Mouse (Mus musculus): ENCODE measurements around the gene Mapk12.

The Mapk12 gene

DNA sequence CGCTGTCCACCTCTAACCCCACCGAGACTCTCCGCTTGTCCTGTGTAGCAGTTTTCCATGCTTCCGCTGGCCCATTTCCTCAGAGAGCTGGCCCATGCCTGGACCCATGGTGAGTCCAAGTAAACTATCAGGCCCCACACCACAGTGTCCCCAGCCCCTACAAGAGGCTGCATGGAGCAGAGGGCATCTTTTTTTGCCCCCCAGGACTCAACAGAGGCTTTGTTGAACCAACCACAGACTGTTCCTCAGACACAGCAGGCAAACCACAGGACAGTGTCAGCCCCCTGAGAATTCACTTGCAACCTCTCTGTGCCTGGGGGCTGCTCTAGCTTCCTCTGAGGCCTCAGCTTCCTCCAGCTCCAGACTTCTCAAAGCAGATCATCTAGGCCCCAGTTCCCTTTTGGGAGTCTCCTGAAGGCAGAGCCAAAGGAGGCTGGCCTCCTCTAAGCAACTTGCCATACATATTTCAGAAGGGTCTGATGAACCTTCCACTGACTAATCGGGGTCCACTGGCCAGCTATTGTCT lies 31.1 kb upstream of the Mapk12 start:
- DNase-seq (ENCODE audit: low spot score in 2 of 2) = no peak

- DNase-seq (ENCODE audit: low spot score in 2 of 2) = no peak
Measured at GRCm38 (mm10) chr15:89170102-89170501, 29.6 kb upstream of the Mapk12 start.

- DNase-seq (ENCODE audit: low spot score in 2 of 2) = peak; percentile 69 to 83
Measured at GRCm38 (mm10) chr15:89169431-89169830, 28.9 kb upstream of the Mapk12 start.

- DNase-seq (ENCODE audit: low spot score in 2 of 2) = no peak
Measured at GRCm38 (mm10) chr15:89168922-89169321, 28.4 kb upstream of the Mapk12 start.

- no peak for DNase-seq (ENCODE audit: low spot score in 2 of 2)
Measured at GRCm38 (mm10) chr15:89165478-89165877, 25.0 kb upstream of the Mapk12 start.

DNA sequence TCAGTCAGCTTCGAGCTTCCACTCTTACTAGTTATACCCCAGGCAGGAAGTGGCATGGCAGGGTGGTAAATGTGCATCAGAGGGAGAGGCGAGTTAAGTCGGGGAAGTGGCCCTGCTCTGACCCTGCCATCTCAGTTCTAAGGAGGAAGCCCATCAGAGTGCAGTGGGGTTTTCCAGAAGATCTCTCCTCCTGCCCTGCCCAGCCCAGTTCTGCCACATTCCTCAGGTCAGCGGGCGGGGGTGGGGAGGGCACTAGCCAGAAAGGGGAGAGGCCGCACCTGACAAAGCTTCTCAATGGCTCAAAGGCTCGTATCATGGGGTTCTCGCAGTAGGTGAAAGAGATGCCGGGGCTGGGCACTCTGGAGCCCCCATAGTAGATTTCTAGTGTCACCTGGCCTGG lies 20.9 kb upstream of the Mapk12 start:
- peak; percentile 51 to 58 for DNase-seq (ENCODE audit: low spot score in 2 of 2)

- no peak for DNase-seq (ENCODE audit: low spot score in 2 of 2)
Measured at GRCm38 (mm10) chr15:89158516-89158915, 18.0 kb upstream of the Mapk12 start.

GRCm38 (mm10) chr15:89157954-89158353 lies 17.5 kb upstream of the Mapk12 start:
- peak in 1 of 2 experiments; percentile 66 for DNase-seq (ENCODE audit: low spot score in 2 of 2)

DNA sequence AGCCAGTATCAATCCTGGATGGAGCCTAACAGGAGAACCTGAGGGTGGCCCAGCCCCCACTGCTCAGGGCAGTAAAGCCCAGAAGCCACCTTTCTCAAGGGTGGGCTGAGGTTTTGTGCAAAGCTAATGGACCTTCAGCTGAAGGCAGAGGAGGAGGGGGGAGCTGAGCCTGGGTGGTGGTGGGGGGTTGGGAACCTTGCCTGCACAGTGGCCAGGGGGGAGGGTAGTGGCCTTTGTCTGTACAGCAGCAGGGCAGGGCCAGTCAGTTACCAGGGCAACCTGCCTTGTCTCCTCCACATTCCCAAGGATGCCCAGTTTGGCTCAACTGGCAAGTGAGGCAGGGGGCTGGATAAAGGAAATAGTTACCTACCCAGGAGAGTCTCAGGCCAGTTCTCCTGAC lies 11.8 kb upstream of the Mapk12 start:
- no peak for DNase-seq (ENCODE audit: low spot score in 2 of 2)

DNA sequence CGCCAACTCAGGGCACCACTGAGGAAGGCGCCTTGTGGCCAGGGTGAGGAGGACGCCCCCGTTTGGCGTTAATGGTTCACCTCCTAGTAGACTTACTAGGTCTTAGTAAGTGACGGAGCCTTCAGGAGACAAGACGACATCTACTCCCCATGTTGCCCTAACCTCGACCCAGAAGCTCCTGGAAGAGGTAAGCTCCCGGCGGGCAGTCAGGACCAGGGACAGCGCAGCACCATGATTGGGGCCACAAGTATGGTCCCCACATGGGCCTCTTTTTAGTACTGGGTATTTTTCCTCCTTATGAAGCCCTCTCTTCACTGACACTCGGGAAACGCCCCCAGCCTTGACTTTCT lies 9.5 kb upstream of the Mapk12 start:
- DNase-seq (ENCODE audit: low spot score in 2 of 2) = no peak

DNA sequence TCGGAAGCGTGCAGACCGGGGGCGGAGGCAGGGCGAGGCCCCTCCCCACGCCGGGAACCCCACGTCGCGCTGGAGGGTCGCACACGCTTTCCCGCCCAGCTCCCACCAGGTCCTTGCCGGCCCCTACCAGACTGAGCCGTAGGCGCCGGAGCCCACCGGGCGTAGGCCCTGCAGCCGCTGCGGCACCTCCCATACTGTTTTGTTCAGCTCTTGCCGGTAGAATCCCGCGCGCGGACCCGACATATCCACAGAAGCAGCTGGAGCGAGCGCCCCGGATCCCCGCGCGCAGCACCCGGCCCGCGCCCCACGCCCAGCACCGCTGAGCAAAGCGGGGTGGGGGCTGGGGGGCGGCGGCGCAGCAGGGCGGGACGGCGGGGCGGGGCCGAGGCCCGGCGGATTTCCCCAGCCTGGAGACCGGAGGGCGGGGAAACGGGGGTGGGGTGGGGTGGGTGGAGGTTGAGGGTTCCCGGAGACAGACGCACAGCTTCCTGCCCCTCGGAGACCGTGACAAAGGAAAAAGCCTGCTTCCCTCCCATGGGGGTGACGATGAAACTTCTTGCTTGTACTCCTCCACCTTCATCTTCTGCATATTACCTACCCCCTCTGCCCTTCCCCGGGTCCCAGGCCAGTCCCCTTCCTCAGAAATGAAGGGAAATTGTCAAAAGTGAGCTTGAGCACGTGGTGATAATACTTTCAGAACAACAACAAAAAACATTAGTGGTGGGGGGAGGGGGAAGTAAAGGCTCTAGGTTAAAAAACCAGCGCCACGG lies 9.0 kb upstream of the Mapk12 start, which contains the start of gene Mapk11:
Gene Mapk11, minus strand, starts transcription at position 358 of the 770 bp plus-strand sequence.
- no peak for DNase-seq (ENCODE audit: low spot score in 2 of 2)

- DNase-seq (ENCODE audit: low spot score in 2 of 2) = no peak
Measured at GRCm38 (mm10) chr15:89148496-89149270, 8.2 kb upstream of the Mapk12 start.

GRCm38 (mm10) chr15:89147895-89148294 lies 7.4 kb upstream of the Mapk12 start:
- no peak for DNase-seq (ENCODE audit: low spot score in 2 of 2)

DNA sequence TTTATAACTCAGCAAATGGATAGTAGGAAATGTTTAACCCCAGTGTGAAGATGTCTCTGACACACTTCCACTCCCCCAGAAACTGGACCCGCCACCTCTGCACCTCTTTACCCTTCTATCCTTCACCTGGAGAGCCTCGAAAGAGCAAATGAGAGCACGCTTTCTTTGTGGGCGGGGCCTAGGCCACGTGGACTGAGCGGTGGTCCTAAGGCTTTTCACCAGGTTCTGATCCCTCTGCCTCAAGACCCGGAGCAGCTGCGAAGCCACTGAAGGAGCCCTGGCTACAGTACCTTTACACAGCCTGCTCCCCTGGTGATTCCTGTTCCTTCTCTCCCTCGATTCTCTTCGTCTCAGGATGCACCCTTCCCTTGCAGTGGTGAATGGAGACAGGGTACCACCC lies 7.0 kb upstream of the Mapk12 start:
- DNase-seq (ENCODE audit: low spot score in 2 of 2) = no peak

GRCm38 (mm10) chr15:89147024-89147423 lies 6.5 kb upstream of the Mapk12 start:
- DNase-seq (ENCODE audit: low spot score in 2 of 2) = peak in 1 of 2 experiments; percentile 30

GRCm38 (mm10) chr15:89146537-89146936 lies 6.0 kb upstream of the Mapk12 start:
- peak; percentile 55 to 57 for DNase-seq (ENCODE audit: low spot score in 2 of 2)

DNA sequence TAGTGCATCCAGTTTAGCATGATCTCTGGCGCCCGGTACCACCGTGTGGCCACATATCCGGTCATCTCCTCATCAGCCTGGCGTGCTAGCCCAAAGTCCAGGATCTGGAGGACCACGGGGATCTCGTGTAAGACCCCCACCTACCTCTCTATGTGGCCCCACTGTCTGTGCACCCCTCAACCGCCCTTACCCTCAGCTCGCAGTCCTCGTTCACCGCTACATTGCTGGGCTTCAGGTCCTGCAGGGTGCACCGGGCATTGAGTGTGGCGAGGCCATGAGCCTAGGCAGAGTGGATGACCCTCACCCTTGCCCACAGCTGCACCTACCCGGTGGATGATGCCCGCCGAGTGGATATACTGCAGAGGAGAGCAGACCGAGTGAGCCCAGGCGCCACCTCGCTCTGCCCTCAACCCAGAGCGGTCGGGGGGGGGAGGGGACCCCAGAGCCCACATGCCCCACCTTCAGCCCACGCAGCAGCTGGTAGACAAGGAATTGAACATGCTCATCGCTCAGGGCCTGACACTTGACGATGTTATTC lies 5.4 kb upstream of the Mapk12 start:
- DNase-seq (ENCODE audit: low spot score in 2 of 2) = no peak

DNA sequence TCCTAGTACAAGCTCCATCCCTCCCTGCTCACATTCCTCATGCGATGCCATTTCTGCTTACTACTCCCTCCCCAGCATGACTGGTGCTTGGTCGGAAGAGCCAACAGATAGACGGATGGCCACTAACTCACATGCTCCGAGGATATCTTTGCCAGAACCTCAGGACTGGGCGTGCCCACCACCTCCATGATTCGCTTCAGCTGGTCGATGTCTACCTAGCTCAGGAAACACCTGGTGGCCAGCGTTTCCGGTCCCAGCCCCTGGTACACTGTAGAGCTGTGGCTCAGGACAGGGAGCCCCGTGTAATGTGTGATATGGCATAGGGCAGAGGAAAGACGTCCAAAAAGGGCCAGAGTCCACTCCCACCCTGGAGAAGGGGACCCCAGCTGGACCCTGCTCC lies 4.5 kb upstream of the Mapk12 start:
- no peak for DNase-seq (ENCODE audit: low spot score in 2 of 2)

DNA sequence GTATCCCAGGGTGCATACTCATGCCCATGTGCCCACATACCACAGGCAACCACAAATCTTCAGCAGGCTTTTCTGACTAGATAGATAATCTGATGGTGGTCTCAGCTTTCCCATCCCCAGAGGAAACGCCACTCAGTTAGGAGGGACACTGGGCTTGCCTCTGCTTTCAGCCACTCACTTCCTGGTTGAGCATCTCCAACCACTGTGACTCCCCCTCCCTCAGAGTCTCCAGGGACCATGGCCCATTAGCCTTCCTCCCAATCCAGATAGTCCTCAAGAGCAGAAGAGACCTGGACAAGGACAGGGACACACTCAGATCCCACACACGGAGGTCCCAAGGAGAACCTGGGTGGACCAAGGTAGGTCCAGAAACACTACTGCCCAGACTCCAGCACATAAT lies 2.6 kb upstream of the Mapk12 start:
- DNase-seq (ENCODE audit: low spot score in 2 of 2) = no peak

DNA sequence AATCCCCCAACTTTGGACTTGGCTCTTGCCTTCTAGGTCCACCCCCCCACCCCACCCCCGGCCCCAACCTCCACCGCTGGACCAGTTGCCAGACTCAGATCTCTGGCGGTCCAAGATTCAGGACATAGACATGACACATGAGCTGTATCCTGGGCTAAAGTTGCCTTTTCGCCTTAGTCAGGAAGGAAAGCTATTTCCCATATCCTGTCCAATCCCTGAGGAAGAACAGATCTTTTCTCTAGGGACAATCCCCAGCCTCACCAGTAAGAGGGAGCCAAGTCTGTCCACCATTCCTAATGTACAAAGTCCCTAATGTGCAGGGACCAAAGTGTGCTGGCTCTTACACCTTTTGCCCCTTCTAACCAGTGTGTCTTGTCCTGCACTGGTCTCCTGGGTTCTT lies 1.4 kb upstream of the Mapk12 start:
- no peak for DNase-seq (ENCODE audit: low spot score in 2 of 2)

GRCm38 (mm10) chr15:89141443-89141842 lies 940 bp upstream of the Mapk12 start:
- no peak for DNase-seq (ENCODE audit: low spot score in 2 of 2)

DNA sequence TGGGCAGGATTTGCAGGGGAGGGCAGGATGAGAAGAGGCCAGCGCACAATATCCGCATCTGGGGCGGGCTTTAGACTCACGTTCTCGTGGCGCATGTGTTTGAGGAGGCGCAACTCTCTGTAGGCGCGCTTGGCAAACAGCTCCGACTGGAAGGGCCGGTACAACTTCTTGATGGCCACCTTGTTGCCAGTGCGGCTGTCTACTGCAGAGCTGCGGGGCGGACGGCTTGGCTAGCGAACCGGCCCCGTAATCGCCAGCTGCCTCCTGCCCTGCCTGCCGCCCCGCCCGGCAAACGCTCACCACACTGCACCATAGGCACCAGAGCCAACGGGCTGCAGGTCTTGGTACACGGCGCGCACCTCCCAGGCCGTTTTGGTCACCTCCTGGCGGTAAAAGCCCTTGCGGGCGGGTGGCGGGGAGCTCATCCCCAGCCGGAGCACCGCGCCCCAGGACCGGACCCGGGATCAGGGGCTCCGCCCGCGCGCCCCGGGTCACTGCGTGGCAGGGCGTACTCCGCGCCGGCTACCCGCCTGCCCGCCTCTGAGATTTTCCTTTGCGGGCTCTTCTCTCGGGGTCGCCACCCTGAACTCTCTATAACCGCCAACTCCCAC lies 350 bp downstream of the Mapk12 start:
- peak; percentile 72 to 78 for DNase-seq (ENCODE audit: low spot score in 2 of 2)
